Mouse (Mus musculus): ENCODE results near the gene Xxylt1.

DNA sequence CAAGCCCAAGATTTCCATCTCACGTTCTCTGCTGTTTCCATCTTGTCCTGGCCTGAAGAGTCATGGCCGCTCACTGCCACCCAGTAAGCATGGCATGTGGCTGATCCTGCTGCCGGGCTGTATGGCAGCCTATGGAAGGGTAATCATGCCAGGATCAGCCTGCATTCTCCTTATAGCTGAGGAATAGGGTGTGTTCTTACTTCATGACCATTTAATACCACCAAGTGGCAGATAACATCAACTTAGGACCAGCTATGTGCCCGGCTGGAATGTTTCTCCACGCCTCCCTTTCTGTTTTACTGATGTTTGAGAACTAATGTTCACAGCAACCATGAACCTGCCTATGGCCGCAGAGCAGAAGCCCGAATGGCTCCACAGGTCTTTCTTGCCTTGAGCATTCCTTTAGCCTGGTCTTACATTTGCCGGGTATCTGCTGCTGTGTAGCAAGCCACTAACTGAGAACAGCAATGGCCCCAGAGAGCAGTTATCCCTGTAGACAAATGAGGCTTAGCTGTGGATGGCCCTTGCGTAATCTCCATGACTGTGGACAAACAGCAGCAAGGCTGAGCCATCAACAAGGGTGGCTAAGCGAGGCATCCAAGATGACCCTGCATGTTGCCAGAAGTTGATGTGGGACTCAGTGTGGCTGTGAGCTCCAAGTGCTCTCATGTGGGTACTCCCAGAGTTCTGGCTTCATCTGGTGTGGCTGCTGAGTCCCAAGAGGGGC, 63.4 kb downstream of the Xxylt1 start:
- TF ChIP-seq HCFC1 (IDR thresholded peaks at IDR 0.05; ENCODE audit: borderline replicate concordance, insufficient read depth, low read length) (no peak), ZC3H11A (IDR thresholded peaks at IDR 0.05; ENCODE audit: borderline replicate concordance, low read depth, low read length) (no peak), ZNF384 (IDR thresholded peaks at IDR 0.05; ENCODE audit: low read depth, low read length) (no peak), CHD2 (IDR thresholded peaks at IDR 0.05; ENCODE audit: low read depth, low read length) (no peak)
